Mouse (Mus musculus) left cerebral cortex, adult 11 months (tissue): ENCODE measurements around the gene Banf2.

Experiments
- DNase-seq: peaks from one replicate; pipeline ENCODE4 v3.0.0; 2022; ENCODE audit warnings: low spot score

The Banf2 gene

GRCm38 (mm10) chr2:144101463-144101961 lies 68.7 kb downstream of the Banf2 start:
- peak; percentile 11 for DNase-seq

- DNase-seq: no peak
Measured at GRCm38 (mm10) chr2:144107374-144107773, 74.5 kb downstream of the Banf2 start.

- DNase-seq: no peak
Measured at GRCm38 (mm10) chr2:144107810-144108209, 75.0 kb downstream of the Banf2 start.

GRCm38 (mm10) chr2:144108376-144108775 lies 75.5 kb downstream of the Banf2 start:
- no peak for DNase-seq

- no peak for DNase-seq
Measured at GRCm38 (mm10) chr2:144111966-144112365, 79.1 kb downstream of the Banf2 start.

GRCm38 (mm10) chr2:144112666-144113065 lies 79.8 kb downstream of the Banf2 start:
- no peak for DNase-seq

- DNase-seq: no peak
Measured at GRCm38 (mm10) chr2:144118061-144118460, 85.2 kb downstream of the Banf2 start.

GRCm38 (mm10) chr2:144120186-144120823 lies 87.4 kb downstream of the Banf2 start:
- DNase-seq: no peak

GRCm38 (mm10) chr2:144122068-144122467 lies 89.2 kb downstream of the Banf2 start:
- no peak for DNase-seq
